Mouse (Mus musculus): Measurements from ENCODE around the gene Itga10. TPM values are rescaled to one million over a fixed set of nuclear protein-coding genes. Genes with fewer than 3 reads are reported as not detected.

Itga10 gene
- 0.61 and 0.86 TPM in 2 replicates for polyA plus RNA-seq (2014; fragmentation: Nextera tagmentation; extraction: Ambion mirVana)

DNA sequence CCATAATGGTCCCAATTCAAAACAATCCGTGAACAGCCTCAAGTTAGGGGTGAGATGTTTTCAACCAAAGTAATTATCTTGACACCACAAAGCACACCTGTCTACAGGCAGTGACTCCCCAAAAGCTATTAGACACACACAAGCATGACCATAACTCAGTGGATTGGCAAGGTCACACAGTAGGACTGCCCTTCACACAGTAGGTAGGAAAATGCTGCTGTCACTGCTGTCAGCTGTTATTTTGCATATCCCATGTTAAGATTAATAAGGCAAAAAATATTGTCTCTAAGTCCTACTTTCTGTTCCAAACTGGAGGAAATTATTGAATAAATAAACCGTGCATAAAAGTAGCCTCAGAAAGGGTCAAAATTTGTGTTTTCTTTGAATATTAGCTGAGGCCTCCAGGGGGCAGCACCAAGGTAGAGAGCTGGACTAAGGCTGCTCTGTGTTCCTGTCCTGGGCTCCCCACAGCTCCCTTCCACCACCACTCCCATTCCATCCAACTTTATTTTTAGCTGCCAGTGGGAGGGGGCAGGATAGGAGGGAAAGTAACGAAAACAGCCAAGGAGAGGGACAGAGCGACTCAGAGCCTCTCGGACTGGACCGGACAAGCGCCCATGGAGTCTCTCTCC, at the start of gene Itga10:
Gene Itga10, plus strand, starts transcription at position 567 of the 632 bp plus-strand sequence.
- WGBS = 68% methylated on average over 7 of the region's 7 CpGs
- ATAC-seq (replicated peaks; ENCODE audit: low FRiP score, low TSS enrichment, low read depth) = 0 out of 2 replicates have a peak, but pooled peaks have one; percentile 32

DNA sequence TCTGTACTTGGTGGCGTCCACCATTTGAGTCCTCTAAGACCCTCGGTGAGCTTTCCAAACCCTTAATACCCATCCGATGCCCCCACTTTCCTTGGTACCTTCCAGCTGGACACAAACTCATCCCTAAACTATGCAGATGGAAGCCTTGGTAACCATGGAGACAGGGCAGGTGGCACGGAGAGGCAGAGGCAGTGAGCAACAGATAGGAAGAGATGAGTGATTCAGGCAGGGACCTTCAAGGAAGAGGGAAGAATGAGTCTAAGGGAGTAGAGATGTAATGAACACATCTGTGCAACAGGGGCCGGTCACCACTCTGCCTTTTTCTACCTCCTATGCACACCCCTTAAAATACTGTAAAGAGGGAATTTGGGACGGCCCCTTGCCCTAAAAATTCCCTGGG, 49.7 kb upstream of the Itga10 start:
- Histone ChIP-seq H3K27ac (ENCODE audit: low read depth) (no peak overlapping the region), H3K9ac (ENCODE audit: low read length) (no peak overlapping the region), H3K27me3 (replicated peaks; ENCODE audit: control insufficient read depth, insufficient read depth, low read length) (peaks cover 24% of the 10 kb centered on the region; the same call in 1 of the 2 replicates), H3K36me3 (ENCODE audit: control insufficient read depth, insufficient read depth, low read length) (no peaks in the 10 kb centered on the region), H3K4me2 (ENCODE audit: low read length) (peak overlapping the region; percentile 96), H3K9me3 (ENCODE audit: control insufficient read depth, low read length) (no peaks in the 10 kb centered on the region), H3K4me1 (replicated peaks; ENCODE audit: control insufficient read depth, insufficient read depth, low read length) (peaks cover 37% of the 10 kb centered on the region), H3K4me3 (ENCODE audit: low read depth, low read length) (peak overlapping the region; percentile 48; the same call in 1 of the 2 replicates)
- ATAC-seq (replicated peaks; ENCODE audit: low FRiP score, low TSS enrichment, low read depth) (no peak), DNase-seq (ENCODE audit: low spot score) (no peak)
- 25% methylated on average over 6 of the region's 6 CpGs for WGBS

More for the DNA sequence above, at the start of gene Itga10:
- Histone ChIP-seq H3K36me3 (ENCODE audit: control insufficient read depth, insufficient read depth, low read length) (peaks cover 36% of the 10 kb centered on the region), H3K4me2 (ENCODE audit: low read length) (no peak within 1 kb of the TSS), H3K9me3 (ENCODE audit: control insufficient read depth, low read length) (no peaks in the 10 kb centered on the region), H3K27ac (ENCODE audit: low read depth) (no peak within 1 kb of the TSS), H3K4me3 (ENCODE audit: low read depth, low read length) (no peak within 1 kb of the TSS), H3K9ac (ENCODE audit: low read length) (no peak within 1 kb of the TSS), H3K4me1 (replicated peaks; ENCODE audit: control insufficient read depth, insufficient read depth, low read length) (no peaks in the 10 kb centered on the region), H3K27me3 (replicated peaks; ENCODE audit: control insufficient read depth, insufficient read depth, low read length) (no peaks in the 10 kb centered on the region)
- DNase-seq (ENCODE audit: low spot score) = peak; percentile 57

DNA sequence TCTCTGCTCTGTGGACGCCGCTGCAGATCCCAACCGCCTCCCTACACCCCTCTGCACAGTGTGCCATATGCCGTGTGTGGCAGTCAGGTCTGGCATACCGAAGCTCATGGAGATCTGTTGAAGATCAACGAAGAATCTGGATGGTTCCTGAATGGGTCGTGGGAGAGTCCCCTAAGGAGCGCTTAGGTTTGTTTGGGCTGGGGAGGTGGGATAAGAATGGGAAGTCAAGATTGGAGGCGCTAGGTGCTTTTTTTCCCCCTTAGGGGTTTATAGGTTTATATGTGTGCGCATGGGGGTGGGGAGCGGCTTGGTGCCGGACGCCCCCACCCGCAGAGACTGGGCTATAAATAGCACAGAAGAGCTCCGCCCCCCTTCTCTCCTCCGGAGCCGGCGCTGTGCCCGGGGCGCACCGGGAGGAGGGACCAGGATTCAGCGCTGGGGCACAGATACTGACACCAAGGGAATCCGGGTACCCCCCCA, 49.1 kb upstream of the Itga10 start, which contains the start of gene Ankrd34a:
Gene Ankrd34a, plus strand, starts transcription at position 409 of the 480 bp plus-strand sequence.
- Histone ChIP-seq H3K36me3 (ENCODE audit: control insufficient read depth, insufficient read depth, low read length) (no peaks in the 10 kb centered on the region), H3K4me2 (ENCODE audit: low read length) (peak within 1 kb of the TSS; percentile 96), H3K9me3 (ENCODE audit: control insufficient read depth, low read length) (no peaks in the 10 kb centered on the region), H3K9ac (ENCODE audit: low read length) (peak within 1 kb of the TSS; percentile 50), H3K4me1 (replicated peaks; ENCODE audit: control insufficient read depth, insufficient read depth, low read length) (peaks cover 37% of the 10 kb centered on the region), H3K4me3 (ENCODE audit: low read depth, low read length) (peak within 1 kb of the TSS; percentile 48), H3K27me3 (replicated peaks; ENCODE audit: control insufficient read depth, insufficient read depth, low read length) (peaks cover 24% of the 10 kb centered on the region; the same call in 1 of the 2 replicates), H3K27ac (ENCODE audit: low read depth) (peak within 1 kb of the TSS; percentile 47; the same call in 1 of the 2 replicates)
- 1% methylated on average over 19 of the region's 23 CpGs for WGBS
- ATAC-seq (replicated peaks; ENCODE audit: low FRiP score, low TSS enrichment, low read depth) (no peak), DNase-seq (ENCODE audit: low spot score) (no peak)

DNA sequence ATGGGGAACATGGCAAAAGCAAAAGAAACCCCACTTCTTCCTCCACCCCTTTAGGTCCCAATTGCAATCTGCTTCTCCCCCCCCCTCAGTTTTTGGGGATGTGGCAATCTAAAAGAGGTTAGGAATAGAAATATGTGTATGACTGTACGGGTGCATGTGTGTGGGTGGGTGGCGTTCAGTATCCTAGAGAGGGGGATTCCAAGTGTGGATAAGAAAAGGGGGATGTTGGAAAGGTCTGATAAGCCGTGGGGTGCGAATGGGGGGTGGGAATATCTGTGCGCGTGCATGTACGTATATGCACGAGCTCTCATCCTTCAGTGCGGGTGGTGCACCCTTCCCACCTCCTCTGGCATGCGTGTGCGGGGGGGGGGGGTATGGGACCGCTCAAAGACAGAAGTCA, 48.5 kb upstream of the Itga10 start:
- WGBS = 2% methylated on average over 11 of the region's 12 CpGs
- H3K27me3 ChIP-seq (replicated peaks; ENCODE audit: control insufficient read depth, insufficient read depth, low read length) = peaks cover 24% of the 10 kb centered on the region; the same call in 1 of the 2 replicates

DNA sequence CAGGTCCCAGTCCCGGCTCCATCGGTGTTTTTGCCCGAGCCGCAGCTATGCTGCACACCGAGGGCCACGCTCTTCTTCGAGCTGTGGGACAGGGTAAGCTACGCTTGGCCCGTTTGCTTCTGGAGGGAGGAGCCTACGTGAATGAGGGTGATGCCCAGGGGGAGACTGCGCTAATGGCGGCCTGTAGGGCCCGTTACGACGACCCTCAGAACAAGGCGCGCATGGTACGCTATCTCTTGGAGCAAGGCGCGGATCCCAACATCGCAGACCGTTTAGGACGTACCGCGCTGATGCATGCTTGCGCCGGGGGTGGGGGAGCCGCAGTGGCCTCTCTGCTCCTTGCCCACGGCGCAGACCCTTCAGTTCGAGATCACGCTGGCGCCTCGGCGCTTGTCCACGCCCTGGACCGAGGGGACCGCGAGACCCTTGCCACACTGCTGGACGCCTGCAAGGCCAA, 47.9 kb upstream of the Itga10 start:
- Histone ChIP-seq H3K4me2 (ENCODE audit: low read length) (peak overlapping the region; percentile 96), H3K4me1 (replicated peaks; ENCODE audit: control insufficient read depth, insufficient read depth, low read length) (peaks cover 35% of the 10 kb centered on the region), H3K27ac (ENCODE audit: low read depth) (peak overlapping the region; percentile 47), H3K36me3 (ENCODE audit: control insufficient read depth, insufficient read depth, low read length) (no peaks in the 10 kb centered on the region), H3K9ac (ENCODE audit: low read length) (peak overlapping the region; percentile 50), H3K27me3 (replicated peaks; ENCODE audit: control insufficient read depth, insufficient read depth, low read length) (peaks cover 24% of the 10 kb centered on the region; the same call in 1 of the 2 replicates), H3K4me3 (ENCODE audit: low read depth, low read length) (peak overlapping the region; percentile 48), H3K9me3 (ENCODE audit: control insufficient read depth, low read length) (no peaks in the 10 kb centered on the region)
- under 1% methylated on average over 40 of the region's 40 CpGs for WGBS
- peak; percentile 78 for DNase-seq (ENCODE audit: low spot score)
- ATAC-seq (replicated peaks; ENCODE audit: low FRiP score, low TSS enrichment, low read depth) = no peak

More for the DNA sequence above, 48.5 kb upstream of the Itga10 start:
- Histone ChIP-seq H3K9me3 (ENCODE audit: control insufficient read depth, low read length) (no peaks in the 10 kb centered on the region), H3K4me3 (ENCODE audit: low read depth, low read length) (peak overlapping the region; percentile 48), H3K36me3 (ENCODE audit: control insufficient read depth, insufficient read depth, low read length) (no peaks in the 10 kb centered on the region), H3K4me1 (replicated peaks; ENCODE audit: control insufficient read depth, insufficient read depth, low read length) (peaks cover 37% of the 10 kb centered on the region), H3K4me2 (ENCODE audit: low read length) (peak overlapping the region; percentile 96), H3K27ac (ENCODE audit: low read depth) (no peak overlapping the region), H3K9ac (ENCODE audit: low read length) (peak overlapping the region; percentile 50)
- no peak for ATAC-seq (replicated peaks; ENCODE audit: low FRiP score, low TSS enrichment, low read depth)
- DNase-seq (ENCODE audit: low spot score) = no peak

DNA sequence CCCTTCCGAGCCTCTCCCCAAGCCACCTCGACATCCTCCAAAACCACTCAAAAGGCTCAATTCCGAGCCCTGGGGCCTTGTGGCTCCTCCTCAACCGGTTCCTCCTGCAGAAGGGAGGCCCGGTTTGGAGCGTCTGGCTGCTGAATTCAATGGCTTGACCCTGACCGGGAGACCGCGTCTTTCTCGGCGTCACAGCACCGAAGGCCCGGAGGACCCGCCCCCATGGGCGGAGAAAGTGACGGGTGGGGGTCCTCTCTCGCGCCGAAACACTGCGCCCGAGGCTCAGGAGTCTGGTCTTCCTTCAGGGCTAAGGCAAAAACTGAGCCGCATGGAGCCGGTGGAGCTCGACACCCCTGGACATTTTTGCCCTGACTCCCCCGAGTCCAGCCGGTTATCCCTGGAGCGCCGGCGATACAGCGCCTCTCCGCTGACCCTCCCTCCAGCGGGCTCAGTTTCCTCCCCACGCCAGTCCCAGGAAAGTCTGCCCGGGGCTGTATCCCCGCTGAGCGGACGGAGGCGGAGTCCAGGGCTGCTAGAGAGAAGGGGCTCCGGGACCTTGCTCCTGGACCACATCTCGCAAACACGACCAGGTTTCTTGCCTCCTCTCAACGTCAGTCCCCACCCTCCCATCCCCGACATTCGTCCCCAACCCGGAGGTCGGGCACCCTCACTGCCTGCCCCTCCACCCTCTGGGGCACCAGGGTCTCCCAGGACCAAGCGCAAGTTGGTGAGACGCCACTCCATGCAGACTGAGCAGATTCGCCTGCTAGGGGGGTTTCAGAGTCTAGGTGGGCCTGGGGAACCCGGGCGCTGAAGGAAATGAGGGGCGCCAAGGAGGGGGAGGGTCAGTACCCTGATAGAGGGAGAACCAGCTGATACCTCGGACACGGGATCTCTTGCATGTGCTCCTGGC, 47.0 kb upstream of the Itga10 start:
- peak; percentile 82 for DNase-seq (ENCODE audit: low spot score)
- Histone ChIP-seq H3K27me3 (replicated peaks; ENCODE audit: control insufficient read depth, insufficient read depth, low read length) (peaks cover 24% of the 10 kb centered on the region; the same call in 1 of the 2 replicates), H3K4me3 (ENCODE audit: low read depth, low read length) (peak overlapping the region; percentile 48), H3K9me3 (ENCODE audit: control insufficient read depth, low read length) (no peaks in the 10 kb centered on the region), H3K9ac (ENCODE audit: low read length) (peak overlapping the region; percentile 50), H3K36me3 (ENCODE audit: control insufficient read depth, insufficient read depth, low read length) (0 out of 2 replicates have a peak, but pooled peaks cover under 1% of the 10 kb centered on the region), H3K27ac (ENCODE audit: low read depth) (peak overlapping the region; percentile 47), H3K4me1 (replicated peaks; ENCODE audit: control insufficient read depth, insufficient read depth, low read length) (peaks cover 34% of the 10 kb centered on the region), H3K4me2 (ENCODE audit: low read length) (peak overlapping the region; percentile 96)
- no peak for ATAC-seq (replicated peaks; ENCODE audit: low FRiP score, low TSS enrichment, low read depth)
- WGBS = 1% methylated on average over 54 of the region's 54 CpGs

DNA sequence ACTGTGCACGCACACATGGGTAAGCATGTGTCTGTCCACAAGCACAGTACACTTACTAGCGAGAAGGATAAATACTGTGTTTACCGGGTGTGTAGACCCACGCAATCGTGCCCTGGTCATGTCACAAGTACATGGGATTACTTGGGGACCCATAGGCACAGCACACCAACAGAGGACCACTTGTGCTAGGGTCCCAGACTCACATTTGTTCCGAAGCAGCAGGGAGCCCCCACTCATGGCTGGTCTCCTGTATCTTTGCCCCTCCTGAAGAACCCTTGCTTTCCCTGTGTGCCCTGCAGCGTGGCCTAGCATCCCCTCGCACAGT, 46.4 kb upstream of the Itga10 start:
- H3K9ac ChIP-seq (ENCODE audit: low read length) = no peak overlapping the region
- DNase-seq (ENCODE audit: low spot score) (no peak), ATAC-seq (replicated peaks; ENCODE audit: low FRiP score, low TSS enrichment, low read depth) (no peak)
- H3K4me2 ChIP-seq (ENCODE audit: low read length) = peak overlapping the region; percentile 96
- 0 out of 2 replicates have a peak overlapping the region, but pooled peaks have one; percentile 48 for H3K4me3 ChIP-seq (ENCODE audit: low read depth, low read length)
- H3K27ac ChIP-seq (ENCODE audit: low read depth) = no peak overlapping the region
- 56% methylated on average over 8 of the region's 8 CpGs for WGBS
- H3K4me1 ChIP-seq (replicated peaks; ENCODE audit: control insufficient read depth, insufficient read depth, low read length) = peaks cover 38% of the 10 kb centered on the region
- H3K27me3 ChIP-seq (replicated peaks; ENCODE audit: control insufficient read depth, insufficient read depth, low read length) = peaks cover 24% of the 10 kb centered on the region; the same call in 1 of the 2 replicates
- H3K36me3 ChIP-seq (ENCODE audit: control insufficient read depth, insufficient read depth, low read length) = peaks cover 7% of the 10 kb centered on the region; the same call in 1 of the 2 replicates
- no peaks in the 10 kb centered on the region for H3K9me3 ChIP-seq (ENCODE audit: control insufficient read depth, low read length)

DNA sequence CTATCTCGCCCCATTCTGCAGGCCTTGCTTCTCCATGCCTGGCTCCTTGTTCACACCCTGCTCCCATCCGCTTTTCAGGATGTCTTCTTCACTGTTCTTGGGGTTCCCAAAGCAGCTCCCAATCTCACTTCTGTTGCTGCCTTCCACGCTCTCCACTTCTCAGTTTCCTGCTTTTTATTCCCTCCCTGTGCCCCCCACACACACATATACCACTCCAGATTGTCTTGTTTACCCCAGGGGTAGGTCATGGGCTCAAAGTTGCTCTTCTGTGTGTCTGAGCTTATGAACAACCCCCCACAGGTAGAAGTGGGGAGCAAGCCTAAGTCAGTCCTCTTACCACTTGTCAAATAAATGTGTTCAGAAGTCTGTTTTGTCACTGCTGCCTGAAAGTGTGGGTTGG, 46.0 kb upstream of the Itga10 start:
- WGBS = 83% methylated on average over 3 of the region's 3 CpGs
- Histone ChIP-seq H3K9me3 (ENCODE audit: control insufficient read depth, low read length) (no peaks in the 10 kb centered on the region), H3K4me2 (ENCODE audit: low read length) (no peak overlapping the region), H3K27me3 (replicated peaks; ENCODE audit: control insufficient read depth, insufficient read depth, low read length) (peaks cover 24% of the 10 kb centered on the region; the same call in 1 of the 2 replicates), H3K36me3 (ENCODE audit: control insufficient read depth, insufficient read depth, low read length) (peaks cover 7% of the 10 kb centered on the region; the same call in 1 of the 2 replicates), H3K4me1 (replicated peaks; ENCODE audit: control insufficient read depth, insufficient read depth, low read length) (peaks cover 38% of the 10 kb centered on the region), H3K27ac (ENCODE audit: low read depth) (no peak overlapping the region), H3K9ac (ENCODE audit: low read length) (no peak overlapping the region), H3K4me3 (ENCODE audit: low read depth, low read length) (no peak overlapping the region)
- ATAC-seq (replicated peaks; ENCODE audit: low FRiP score, low TSS enrichment, low read depth) (no peak), DNase-seq (ENCODE audit: low spot score) (no peak)
